Mouse (Mus musculus) CD4-positive, CD25-positive, alpha-beta regulatory T cell (primary cell): ENCODE measurements around the gene Asap2. TPM values are rescaled to one million over a fixed set of nuclear protein-coding genes. Genes with fewer than 3 reads are reported as not detected.

Experiments used
- polyA plus RNA-seq: library from polyadenylated mRNA; unstranded; fragments of 100-300 nt; shearing (Covaris generic); gene quantifications from one replicate; pipeline ENCODE4 v1.2.1, GENCODE M21; 2017

The Asap2 gene
- 1.6 TPM for polyA plus RNA-seq

GRCm38 (mm10) chr12:20990132-20990531 is at the start of gene Asap2:
TSS of gene Asap2 (plus strand) at chr12:20990459.

DNA sequence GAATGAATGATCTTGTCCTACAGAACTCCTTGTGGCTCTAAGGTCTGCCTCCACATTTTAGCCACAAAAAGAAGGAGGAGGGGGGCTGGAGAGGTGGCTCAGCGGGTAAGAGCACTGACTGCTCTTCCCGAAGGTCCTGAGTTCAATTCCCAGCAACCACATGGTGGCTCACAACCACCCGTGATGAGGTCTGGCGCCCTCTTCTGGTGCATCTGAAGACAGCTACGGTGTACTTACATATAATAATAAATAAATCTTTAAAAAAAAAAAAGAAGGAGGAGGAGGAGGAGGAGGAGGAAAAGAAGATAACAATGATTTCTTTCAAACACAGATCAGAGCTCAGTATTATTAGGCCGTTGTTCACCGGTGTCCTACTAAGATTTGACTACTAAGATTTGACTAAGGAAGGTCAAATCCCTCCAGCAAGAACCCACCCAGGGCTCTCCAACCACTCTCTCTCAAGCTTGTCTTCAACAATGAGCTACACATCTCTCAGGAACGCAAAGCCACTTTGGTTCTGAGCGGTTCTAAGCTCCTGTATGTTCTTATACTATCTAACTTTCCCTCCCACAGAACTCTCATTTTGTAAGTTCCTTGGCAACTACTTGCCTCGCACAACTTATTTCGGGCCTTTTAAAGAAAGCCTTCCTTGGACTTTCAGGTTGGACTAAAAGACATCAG is 294.6 kb downstream of the Asap2 start, which contains the start of gene Cpsf3:
Cpsf3 (plus strand) TSS at position 631 of the 681 bp plus-strand sequence.

GRCm38 (mm10) chr12:21286243-21286622 is 296.0 kb downstream of the Asap2 start, which contains the start of gene Itgb1bp1:
TSS of gene Itgb1bp1 (minus strand) at chr12:21286284.

GRCm38 (mm10) chr12:21315923-21316868 is 325.9 kb downstream of the Asap2 start, which contains the start of gene Iah1:
TSS of gene Iah1 (plus strand) at chr12:21316389.

